Mouse (Mus musculus): ENCODE data around the gene Spryd3.

- TF ChIP-seq POLR2A (IDR thresholded peaks at IDR 0.05; ENCODE audit: extremely low read depth, insufficient read depth, low read length) (no peak), CTCF (IDR thresholded peaks at IDR 0.05; ENCODE audit: extremely low read depth, insufficient read depth, low read length) (no peak)
Observed at GRCm38 (mm10) chr15:102160415-102161060, 24.5 kb upstream of the Spryd3 start.

All from cortical plate, adult 2 months (tissue).